Mouse (Mus musculus) embryonic facial prominence, embryonic 15.5 days (tissue): ENCODE measurements around the gene Il21r. TPM values are rescaled to one million over a fixed set of nuclear protein-coding genes. Genes with fewer than 3 reads are reported as not detected.

ENCODE experiments used
- ATAC-seq: fragments of 200-750 bp; cut with Nextera tagmentation; 2 replicates; pipeline ENCODE4 v1.8.0; 2017; ENCODE audit warnings: low read depth, moderate TSS enrichment; ENCODE audit not compliant: insufficient number of reproducible peaks, low FRiP score, low TSS enrichment
- H3K27ac ChIP-seq: fragments of 300-500 bp; sonication (generic); replicated peaks from 2 replicates; pipeline ENCODE4 v1.5.1; 2015; ENCODE audit warnings: mild to moderate bottlenecking, inconsistent platforms
- H3K27me3 ChIP-seq: fragments of 300-500 bp; sonication (generic); 2 replicates; pipeline ENCODE4 v1.6.1; 2015; ENCODE audit warnings: inconsistent platforms
- H3K36me3 ChIP-seq: fragments of 300-500 bp; sonication (generic); 2 replicates; pipeline ENCODE4 v1.6.1; 2015; ENCODE audit warnings: mild to moderate bottlenecking, inconsistent platforms
- H3K4me1 ChIP-seq: fragments of 300-500 bp; sonication (generic); 2 replicates; pipeline ENCODE4 v1.6.1; 2015; ENCODE audit warnings: inconsistent platforms
- H3K4me2 ChIP-seq: fragments of 300-500 bp; sonication (generic); replicated peaks from 2 replicates; pipeline ENCODE4 v1.6.1; 2015; ENCODE audit warnings: mild to moderate bottlenecking, inconsistent platforms
- H3K4me3 ChIP-seq: fragments of 300-500 bp; sonication (generic); replicated peaks from 2 replicates; pipeline ENCODE4 v1.5.1; 2015; ENCODE audit warnings: mild to moderate bottlenecking, inconsistent platforms
- H3K9ac ChIP-seq: fragments of 300-500 bp; sonication (generic); 2 replicates; pipeline ENCODE4 v1.6.1; 2015; ENCODE audit warnings: inconsistent platforms
- H3K9me3 ChIP-seq: fragments of 300-500 bp; sonication (generic); replicated peaks from 2 replicates; pipeline ENCODE4 v1.6.1; 2016; ENCODE audit warnings: inconsistent platforms
- WGBS: fragments of 180-500 bp; shearing (Covaris S2); methylation state at CpG from one replicate; pipeline ENCODE4 v1.1.7; 2015; 5-methylcytosine and 5-hydroxymethylcytosine counted together
- polyA plus RNA-seq: library from polyadenylated mRNA; unstranded; fragments of >200 nt; fragmentation: Nextera tagmentation; extraction: Ambion mirVana; gene quantifications from 2 replicates; pipeline ENCODE4 v1.2.1, GENCODE M21; 2015

The Il21r gene
- polyA plus RNA-seq, 1 experiment from 2014 or later, result 1.5 TPM

DNA sequence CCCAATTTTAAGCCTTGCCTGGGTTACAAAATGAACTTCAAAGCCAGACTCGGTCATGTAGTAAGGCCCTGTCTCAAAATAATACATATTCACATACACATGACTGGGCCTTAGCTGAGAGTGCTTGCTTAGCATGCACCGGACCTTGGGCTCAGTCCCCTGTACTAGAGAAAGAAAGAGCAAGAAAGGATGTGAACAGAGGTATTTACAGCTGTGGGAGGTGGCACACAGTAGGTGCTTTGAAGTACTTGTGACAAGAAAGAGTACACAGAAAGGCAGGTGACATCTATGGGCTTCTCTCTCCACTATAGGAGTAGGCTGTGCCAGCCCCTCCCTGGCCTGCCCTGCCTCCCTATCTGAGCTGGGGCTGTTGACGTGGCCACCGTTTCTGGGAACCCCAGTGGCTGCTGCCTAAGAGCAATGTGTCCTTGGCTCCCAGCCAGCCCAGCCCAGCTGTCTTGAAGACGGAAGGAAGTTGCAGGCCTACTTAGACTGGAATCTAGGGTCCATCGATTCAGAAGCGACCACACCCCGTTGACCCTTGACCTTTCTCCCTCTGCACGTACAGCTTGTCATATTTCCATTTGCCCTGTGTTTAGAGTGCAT, 42.0 kb upstream of the Il21r start:
- Histone ChIP-seq H3K9me3 (no peaks in the 10 kb centered on the region), H3K27ac (no peak overlapping the region), H3K4me2 (no peak overlapping the region), H3K4me1 (peaks cover 40% of the 10 kb centered on the region), H3K9ac (no peak overlapping the region), H3K36me3 (0 out of 2 replicates have a peak, but pooled peaks cover 4% of the 10 kb centered on the region), H3K4me3 (no peak overlapping the region), H3K27me3 (no peaks in the 10 kb centered on the region)
- ATAC-seq, result no peak
- WGBS, result 52% methylated on average over 9 of the region's 9 CpGs

- no peaks in the 10 kb centered on the region for H3K9me3 ChIP-seq
- peaks cover 40% of the 10 kb centered on the region for H3K4me1 ChIP-seq
- WGBS, result 34% methylated on average over 4 of the region's 4 CpGs
- no peak overlapping the region for H3K4me3 ChIP-seq
- H3K36me3 ChIP-seq, result 0 out of 2 replicates have a peak, but pooled peaks cover 7% of the 10 kb centered on the region
- no peaks in the 10 kb centered on the region for H3K27me3 ChIP-seq
- ATAC-seq, result no peak
- no peak overlapping the region; the same call in 1 of the 2 replicates for H3K27ac ChIP-seq
- no peak overlapping the region for H3K4me2 ChIP-seq
- no peak overlapping the region for H3K9ac ChIP-seq
Observed at GRCm38 (mm10) chr7:125562413-125562812, 40.8 kb upstream of the Il21r start.

GRCm38 (mm10) chr7:125563093-125563492, 40.1 kb upstream of the Il21r start:
- peaks cover 40% of the 10 kb centered on the region for H3K4me1 ChIP-seq
- H3K4me3 ChIP-seq, result no peak overlapping the region
- 81% methylated on average over 3 of the region's 3 CpGs for WGBS
- no peak overlapping the region for H3K9ac ChIP-seq
- H3K4me2 ChIP-seq, result no peak overlapping the region
- no peaks in the 10 kb centered on the region for H3K9me3 ChIP-seq
- H3K27me3 ChIP-seq, result no peaks in the 10 kb centered on the region
- 0 out of 2 replicates have a peak, but pooled peaks cover 7% of the 10 kb centered on the region for H3K36me3 ChIP-seq
- ATAC-seq, result no peak
- H3K27ac ChIP-seq, result no peak overlapping the region

DNA sequence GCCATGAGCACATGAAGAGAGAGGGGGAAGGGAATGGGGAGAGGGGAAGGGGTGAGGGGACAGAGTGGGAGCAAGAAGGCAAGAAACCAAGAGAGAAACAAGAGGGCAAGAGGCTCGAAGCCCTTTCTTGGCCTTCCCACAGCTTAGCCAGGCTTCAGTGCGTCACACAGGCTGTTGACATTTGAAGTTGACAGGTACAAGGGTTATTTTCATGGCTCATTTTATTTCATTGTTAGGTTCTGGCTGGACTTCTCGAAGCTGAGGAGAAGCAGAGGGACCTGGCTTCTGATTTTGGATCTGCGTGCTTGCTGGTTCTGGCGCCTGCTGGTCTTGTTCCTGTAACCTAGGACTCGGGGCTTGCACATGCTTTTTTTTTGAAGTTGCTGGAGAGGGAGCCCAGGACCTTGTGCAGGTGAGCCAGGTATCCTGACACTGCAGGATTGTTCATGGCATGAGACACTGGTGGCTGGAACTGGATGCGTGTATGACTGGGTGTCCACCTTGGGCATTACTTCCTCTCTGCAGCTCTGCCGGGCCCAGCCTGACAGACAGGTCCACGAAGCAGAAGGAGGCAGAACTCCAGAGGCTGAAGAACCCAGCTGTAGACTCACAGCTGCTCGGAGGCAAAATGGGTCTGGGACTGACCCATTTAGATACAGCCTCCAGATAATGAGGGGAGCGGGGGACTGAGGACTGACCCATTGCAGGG, 38.8 kb upstream of the Il21r start:
- Histone ChIP-seq H3K27ac (no peak overlapping the region), H3K4me1 (peaks cover 29% of the 10 kb centered on the region), H3K4me3 (no peak overlapping the region), H3K27me3 (no peaks in the 10 kb centered on the region), H3K4me2 (no peak overlapping the region), H3K9ac (no peak overlapping the region), H3K36me3 (0 out of 2 replicates have a peak, but pooled peaks cover 7% of the 10 kb centered on the region), H3K9me3 (no peaks in the 10 kb centered on the region)
- 78% methylated on average over 11 of the region's 11 CpGs for WGBS
- no peak for ATAC-seq

DNA sequence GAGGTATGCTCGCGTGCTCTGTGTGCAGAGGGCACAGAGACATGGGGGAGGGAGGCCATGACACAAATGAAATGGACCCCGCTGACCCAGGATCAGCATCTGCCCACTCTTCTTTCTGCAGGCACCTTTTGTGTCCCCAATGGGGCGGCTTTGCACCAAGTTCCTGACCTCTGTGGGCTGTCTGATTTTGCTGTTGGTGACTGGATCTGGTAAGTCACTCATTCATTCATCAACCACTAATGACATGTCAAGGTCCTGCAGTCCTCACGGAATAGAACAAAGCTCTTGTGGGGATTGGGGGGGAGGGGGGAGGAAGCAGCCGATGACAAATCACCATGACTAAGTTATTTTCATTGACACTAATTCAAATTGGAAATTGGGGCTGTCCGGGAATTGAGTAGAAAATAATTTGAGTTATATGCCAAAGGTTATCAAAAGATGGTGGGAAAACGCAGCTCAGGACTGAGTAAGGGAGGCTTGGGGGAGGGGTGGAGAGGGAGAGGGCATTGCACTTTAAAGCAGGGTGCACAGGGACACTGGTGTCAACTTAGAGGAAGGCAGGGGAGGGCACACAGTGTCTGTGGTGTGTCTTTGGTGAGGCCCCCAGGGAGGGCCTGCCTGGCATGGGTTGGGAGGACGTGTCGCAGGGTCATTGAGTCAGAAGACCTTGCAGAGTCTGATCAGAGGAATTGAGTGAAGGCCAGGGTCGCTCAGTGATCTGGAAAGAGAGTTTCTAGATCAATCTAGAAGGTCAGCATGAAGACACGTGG, 37.5 kb upstream of the Il21r start:
- Histone ChIP-seq H3K27me3 (no peaks in the 10 kb centered on the region), H3K4me3 (no peak overlapping the region), H3K36me3 (0 out of 2 replicates have a peak, but pooled peaks cover 7% of the 10 kb centered on the region), H3K9me3 (no peaks in the 10 kb centered on the region), H3K4me2 (no peak overlapping the region), H3K27ac (no peak overlapping the region), H3K4me1 (peaks cover 17% of the 10 kb centered on the region), H3K9ac (no peak overlapping the region)
- 72% methylated on average over 12 of the region's 12 CpGs for WGBS
- ATAC-seq, result no peak

DNA sequence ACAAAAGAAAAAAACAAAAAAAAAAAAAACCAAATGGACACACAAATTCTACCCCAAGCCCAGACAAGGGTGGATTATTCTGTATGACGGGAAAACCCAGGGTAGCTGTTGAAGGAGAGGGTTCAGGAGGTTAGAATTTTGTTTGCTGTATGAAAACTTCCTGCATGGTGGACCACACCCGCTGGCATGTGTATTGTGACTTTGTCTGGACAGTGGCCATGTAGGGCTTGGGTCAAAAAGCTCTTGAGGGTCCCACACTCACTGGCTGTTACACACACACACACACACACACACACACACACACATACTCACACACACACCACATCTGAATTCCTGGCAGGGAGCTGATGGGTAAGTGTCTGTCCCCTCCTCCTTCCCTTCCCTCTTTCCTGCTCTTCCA, 36.8 kb upstream of the Il21r start:
- Histone ChIP-seq H3K9ac (no peak overlapping the region), H3K4me3 (no peak overlapping the region), H3K27ac (no peak overlapping the region), H3K36me3 (0 out of 2 replicates have a peak, but pooled peaks cover 7% of the 10 kb centered on the region), H3K4me2 (no peak overlapping the region), H3K27me3 (no peaks in the 10 kb centered on the region), H3K9me3 (no peaks in the 10 kb centered on the region), H3K4me1 (peaks cover 10% of the 10 kb centered on the region)
- no peak for ATAC-seq
- WGBS, result 74% methylated on average over 2 of the region's 2 CpGs

- Histone ChIP-seq H3K27ac (no peak overlapping the region), H3K36me3 (0 out of 2 replicates have a peak, but pooled peaks cover 7% of the 10 kb centered on the region), H3K9me3 (no peaks in the 10 kb centered on the region), H3K4me2 (no peak overlapping the region), H3K9ac (no peak overlapping the region), H3K27me3 (no peaks in the 10 kb centered on the region), H3K4me1 (no peaks in the 10 kb centered on the region), H3K4me3 (no peak overlapping the region)
- ATAC-seq, result no peak
- WGBS, result 60% methylated on average over 8 of the region's 8 CpGs
Observed at GRCm38 (mm10) chr7:125568888-125569287, 34.3 kb upstream of the Il21r start.

DNA sequence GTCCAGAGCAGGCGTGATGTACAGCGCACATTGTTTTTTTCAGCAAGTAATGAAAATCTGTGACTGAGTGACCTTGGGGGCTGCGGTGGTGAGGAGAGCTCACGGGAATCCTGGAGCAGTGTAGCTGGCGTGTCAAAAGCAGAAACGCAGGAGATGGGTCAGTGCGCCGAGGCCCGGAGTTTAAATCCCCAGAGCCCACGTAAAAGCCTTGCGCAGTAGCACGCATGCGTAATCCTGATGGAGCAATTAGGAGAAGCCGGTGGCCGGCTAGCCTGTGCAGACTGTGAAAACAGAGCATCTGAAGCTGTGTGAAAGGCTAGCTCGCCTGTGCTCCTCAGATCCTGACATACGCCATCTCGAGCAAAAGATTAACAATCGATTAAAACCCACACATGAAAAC, 31.3 kb upstream of the Il21r start:
- Histone ChIP-seq H3K27ac (no peak overlapping the region), H3K9me3 (no peaks in the 10 kb centered on the region), H3K9ac (no peak overlapping the region), H3K4me2 (no peak overlapping the region), H3K4me3 (no peak overlapping the region), H3K4me1 (peaks cover 16% of the 10 kb centered on the region), H3K27me3 (no peaks in the 10 kb centered on the region), H3K36me3 (0 out of 2 replicates have a peak, but pooled peaks cover 4% of the 10 kb centered on the region)
- 79% methylated on average over 19 of the region's 19 CpGs for WGBS
- no peak for ATAC-seq

- WGBS, result 70% methylated on average over 6 of the region's 6 CpGs
Observed at GRCm38 (mm10) chr7:125572737-125573136, 30.5 kb upstream of the Il21r start.

GRCm38 (mm10) chr7:125573849-125574248, 29.4 kb upstream of the Il21r start:
- Histone ChIP-seq H3K27me3 (no peaks in the 10 kb centered on the region), H3K4me1 (peaks cover 23% of the 10 kb centered on the region), H3K9ac (no peak overlapping the region), H3K36me3 (no peaks in the 10 kb centered on the region), H3K9me3 (no peaks in the 10 kb centered on the region), H3K4me2 (no peak overlapping the region), H3K4me3 (no peak overlapping the region), H3K27ac (no peak overlapping the region)
- 72% methylated on average over 2 of the region's 2 CpGs for WGBS
- ATAC-seq, result no peak

More at GRCm38 (mm10) chr7:125572737-125573136, 30.5 kb upstream of the Il21r start:
- ATAC-seq, result no peak
- Histone ChIP-seq H3K9ac (no peak overlapping the region), H3K4me3 (no peak overlapping the region), H3K9me3 (no peaks in the 10 kb centered on the region), H3K4me1 (peaks cover 23% of the 10 kb centered on the region), H3K27ac (no peak overlapping the region), H3K36me3 (no peaks in the 10 kb centered on the region), H3K4me2 (no peak overlapping the region), H3K27me3 (no peaks in the 10 kb centered on the region)

DNA sequence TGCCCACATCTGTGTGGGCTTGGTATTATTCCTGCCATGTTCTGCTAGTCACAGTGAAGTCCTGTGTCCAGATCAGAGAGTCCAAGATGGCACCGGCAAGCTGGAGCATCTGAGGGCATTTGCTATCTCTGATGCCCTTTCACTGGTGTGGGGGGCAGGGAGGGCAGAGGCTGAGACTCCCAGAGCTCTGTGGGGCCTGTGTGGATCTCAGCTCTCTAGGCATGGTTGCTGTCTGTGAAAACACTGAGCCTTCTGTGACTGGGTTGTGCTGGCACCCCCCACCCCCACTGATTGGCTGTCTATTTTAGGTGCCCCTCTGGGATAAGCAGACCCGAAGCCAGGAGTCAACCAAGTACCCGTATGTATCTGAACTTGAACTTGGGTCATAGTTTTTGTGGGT, 28.4 kb upstream of the Il21r start:
- WGBS, result 71% methylated on average over 3 of the region's 3 CpGs
- H3K9me3 ChIP-seq, result no peaks in the 10 kb centered on the region
- H3K36me3 ChIP-seq, result no peaks in the 10 kb centered on the region
- no peaks in the 10 kb centered on the region for H3K27me3 ChIP-seq
- peaks cover 23% of the 10 kb centered on the region for H3K4me1 ChIP-seq
- H3K9ac ChIP-seq, result no peak overlapping the region
- H3K4me2 ChIP-seq, result no peak overlapping the region
- no peak overlapping the region for H3K27ac ChIP-seq
- H3K4me3 ChIP-seq, result no peak overlapping the region
- ATAC-seq, result no peak
